Comparison of ENCODE assay signal across 8 mouse cellular contexts in the genomic region with DNA sequence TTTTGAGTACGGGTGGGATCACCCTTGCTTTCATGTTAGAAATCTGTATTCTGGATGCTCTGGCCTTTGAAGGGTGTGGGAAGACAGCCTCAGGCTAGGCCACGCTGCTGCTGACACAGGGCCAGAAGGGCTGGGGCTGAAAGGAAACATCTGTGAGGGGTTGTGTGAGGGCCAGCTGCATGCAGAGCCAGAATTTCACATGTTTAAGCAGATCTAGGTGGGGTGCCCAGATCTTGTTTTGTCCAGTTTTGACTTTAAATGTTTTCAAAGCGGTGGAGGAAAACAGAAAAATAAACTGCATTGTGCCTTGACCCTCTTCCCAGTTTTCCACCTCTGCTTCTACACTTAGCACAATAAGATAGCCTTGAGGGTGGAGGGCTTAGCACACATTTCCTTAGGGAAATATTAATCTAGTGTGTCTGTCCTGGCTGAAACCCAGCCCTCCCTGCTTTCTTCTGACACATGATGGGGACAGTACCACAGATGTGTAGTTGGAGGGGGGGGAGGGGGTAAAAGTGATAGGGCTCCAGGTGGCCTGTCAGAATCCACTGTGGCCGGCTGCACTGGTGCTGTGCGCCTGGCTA. TPM values are rescaled to one million over a fixed set of nuclear protein-coding genes. Genes with fewer than 3 reads are reported as not detected.
DNase-seq lines count a peak whose midpoint lies in the region; ATAC-seq and TF ChIP-seq lines count a peak whose summit lies in the region.

No protein-coding gene starts in this region.

- H3K4me2 ChIP-seq in intestine, postnatal 0 days (replicated peaks; ENCODE audit: low read depth): no peak overlapping the region
- no peak overlapping the region for H3K4me2 ChIP-seq in midbrain, embryonic 16.5 days (ENCODE audit: low read length)

- H3K4me1 ChIP-seq in liver, adult 2 months (ENCODE audit: control insufficient read depth, insufficient read depth, low read length): no peaks in the 10 kb centered on the region
- H3K4me1 ChIP-seq in intestine, postnatal 0 days (replicated peaks; ENCODE audit: control insufficient read depth, insufficient read depth, low read length): no peaks in the 10 kb centered on the region
- H3K4me1 ChIP-seq in midbrain, embryonic 16.5 days (ENCODE audit: control insufficient read depth, insufficient read depth, low read length): no peaks in the 10 kb centered on the region

- whole genome bisulfite sequencing in liver, adult 2 months: 74% methylated on average over 5 of the region's 5 CpGs
- WGBS in intestine, postnatal 0 days: 65% methylated on average over 5 of the region's 5 CpGs
- WGBS in midbrain, embryonic 16.5 days: 66% methylated on average over 5 of the region's 5 CpGs

- peaks cover 20% of the 10 kb centered on the region for H3K36me3 ChIP-seq in liver, adult 2 months (ENCODE audit: control insufficient read depth, insufficient read depth, low read length)
- H3K36me3 ChIP-seq in intestine, postnatal 0 days (ENCODE audit: control insufficient read depth, insufficient read depth): peaks cover 43% of the 10 kb centered on the region
- H3K36me3 ChIP-seq in midbrain, embryonic 16.5 days (ENCODE audit: control insufficient read depth, insufficient read depth, low read length): peaks cover 19% of the 10 kb centered on the region

- no peak overlapping the region for H3K9ac ChIP-seq in liver, adult 2 months (ENCODE audit: low read depth, low read length)
- H3K9ac ChIP-seq in intestine, postnatal 0 days (ENCODE audit: low read depth, low read length): no peak overlapping the region
- no peak overlapping the region for H3K9ac ChIP-seq in midbrain, embryonic 16.5 days (ENCODE audit: low read depth, low read length)

- no peak overlapping the region for H3K4me3 ChIP-seq in liver, adult 2 months (ENCODE audit: insufficient read depth, low read depth, low read length)
- no peak overlapping the region for H3K4me3 ChIP-seq in intestine, postnatal 0 days (ENCODE audit: low read depth, low read length)
- H3K4me3 ChIP-seq in midbrain, embryonic 16.5 days (ENCODE audit: low read depth, low read length): no peak overlapping the region

- H3K79me2 ChIP-seq in liver, adult 2 months (ENCODE audit: control insufficient read depth, insufficient read depth, low read length): no peaks in the 10 kb centered on the region

- no peaks in the 10 kb centered on the region for H3K27me3 ChIP-seq in liver, adult 2 months (ENCODE audit: control insufficient read depth, insufficient read depth, low read length)
- H3K27me3 ChIP-seq in intestine, postnatal 0 days (replicated peaks; ENCODE audit: control insufficient read depth, insufficient read depth, low read length): no peaks in the 10 kb centered on the region
- H3K27me3 ChIP-seq in midbrain, embryonic 16.5 days (ENCODE audit: control insufficient read depth, insufficient read depth, low read depth, low read length): no peaks in the 10 kb centered on the region

- ATAC-seq in intestine, postnatal 0 days: peak; percentile 53; the same call in 1 of the 2 replicates
- peak; percentile 42; the same call in 1 of the 2 replicates for ATAC-seq in midbrain, embryonic 16.5 days
- ATAC-seq in inflammation-experienced regulatory T-cells, adult 6 months: no peak

- no peak for TF ChIP-seq CTCF in liver, adult 2 months (IDR thresholded peaks at IDR 0.05; ENCODE audit: low read depth, low read length)
- no peak for TF ChIP-seq CTCF in intestine, postnatal 0 days (IDR thresholded peaks at IDR 0.05; ENCODE audit: low read depth)

- H3K27ac ChIP-seq in liver, adult 2 months (replicated peaks; ENCODE audit: insufficient read depth, low read depth, low read length): peak overlapping the region; percentile 51
- H3K27ac ChIP-seq in intestine, postnatal 0 days (ENCODE audit: low read depth, low read length): peak overlapping the region; percentile 60
- peak overlapping the region; percentile 23; the same call in 1 of the 2 replicates for H3K27ac ChIP-seq in midbrain, embryonic 16.5 days (ENCODE audit: low read length)

- H3K9me3 ChIP-seq in intestine, postnatal 0 days (ENCODE audit: control insufficient read depth): no peaks in the 10 kb centered on the region
- no peaks in the 10 kb centered on the region for H3K9me3 ChIP-seq in midbrain, embryonic 16.5 days (replicated peaks; ENCODE audit: control insufficient read depth, low read length, poor library complexity, severe bottlenecking)

- no peak for DNase-seq in liver, adult 2 months (ENCODE audit: extremely low read depth, low read depth, low spot score)
- no peak for DNase-seq in liver
- DNase-seq in gastrocnemius, postnatal 4 days (ENCODE audit: low spot score in 2 of 2): peak; percentile 48 to 83
- DNase-seq in thymus, adult 18-20 months: no peak
- no peak for DNase-seq in right cerebral cortex, postnatal 4 days

- no peak for TF ChIP-seq POLR2A in liver, adult 2 months (IDR thresholded peaks at IDR 0.05; ENCODE audit: extremely low read depth, insufficient read depth, low read length)

RNA-seq across cellular contexts. Expression of a gene that starts 11.8 kb away (rescaled TPM):
- total RNA-seq in liver, adult 2 months (2014; rRNA removed): 0.65 and 1.0 TPM in 2 replicates
- polyA plus RNA-seq in liver, adult 2 months (2012; rRNA removed): 0.29 and 0.73 TPM in 2 replicates
- total RNA-seq in gastrocnemius, postnatal 4 days (2021): 100 to 1,000 TPM; 207 to 229 TPM
- polyA plus RNA-seq in intestine, postnatal 0 days (2015; fragmentation: Nextera tagmentation; extraction: Ambion mirVana): 3.5 and 4.7 TPM in 2 replicates
- polyA plus RNA-seq in midbrain, embryonic 16.5 days (2015; fragmentation: Nextera tagmentation; extraction: Ambion mirVana): 2.2 and 3.6 TPM in 2 replicates
- under 1 TPM in 1 of 3 experiments, not detected in 2; 0.46 TPM for polyA plus RNA-seq in inflammation-experienced regulatory T-cells, adult 6 months (2017; shearing (Covaris generic))

RNA-seq across cellular contexts. Expression of a gene that starts 26.0 kb away (rescaled TPM):
- total RNA-seq in liver, adult 2 months (2014; rRNA removed): 37.7 and 44.4 TPM in 2 replicates
- 23.2 and 25.3 TPM in 2 replicates for polyA plus RNA-seq in liver, adult 2 months (2012; rRNA removed)
- total RNA-seq in gastrocnemius, postnatal 4 days (2021): 10 to 100 TPM; 29.9 to 33.8 TPM
- polyA plus RNA-seq in intestine, postnatal 0 days (2015; fragmentation: Nextera tagmentation; extraction: Ambion mirVana): 53.2 and 53.6 TPM in 2 replicates
- 71.4 and 73.1 TPM in 2 replicates for polyA plus RNA-seq in midbrain, embryonic 16.5 days (2015; fragmentation: Nextera tagmentation; extraction: Ambion mirVana)
- polyA plus RNA-seq in inflammation-experienced regulatory T-cells, adult 6 months (2017; shearing (Covaris generic)): 100 to 1,000 TPM in 2 of 3 experiments, 10 to 100 TPM in 1; 79.7 to 114 (median 101) TPM

RNA-seq across cellular contexts. Expression of a gene that starts 26.0 kb away (rescaled TPM):
- 12.6 and 14.5 TPM in 2 replicates for total RNA-seq in liver, adult 2 months (2014; rRNA removed)
- polyA plus RNA-seq in liver, adult 2 months (2012; rRNA removed): 45.1 and 55.7 TPM in 2 replicates
- total RNA-seq in gastrocnemius, postnatal 4 days (2021): 10 to 100 TPM; 49.8 to 50.5 TPM
- polyA plus RNA-seq in intestine, postnatal 0 days (2015; fragmentation: Nextera tagmentation; extraction: Ambion mirVana): 52.1 and 55.3 TPM in 2 replicates
- 83.8 and 84.9 TPM in 2 replicates for polyA plus RNA-seq in midbrain, embryonic 16.5 days (2015; fragmentation: Nextera tagmentation; extraction: Ambion mirVana)
- polyA plus RNA-seq in inflammation-experienced regulatory T-cells, adult 6 months (2017; shearing (Covaris generic)): 10 to 100 TPM; 11.4 to 18.2 (median 12.4) TPM

Comparison
In these comparisons a context has a peak if more than half of its experiments do, and no peak if none do; other contexts are left out.
1. DNase-seq: peak in gastrocnemius, postnatal 4 days (2 of 2); none in liver, adult 2 months (single experiment), liver (single experiment), thymus, adult 18-20 months (0 of 2) and right cerebral cortex, postnatal 4 days (single experiment).
2. Peak in every context shown above with its lines, with median percentiles within 50 percentile points of each other: H3K27ac ChIP-seq.